Mouse (Mus musculus) central nervous system, embryonic 18 days (tissue): ENCODE results near the gene Ifna7. TPM values are rescaled to one million over a fixed set of nuclear protein-coding genes. Genes with fewer than 3 reads are reported as not detected.

ENCODE experiments used
- polyA plus RNA-seq: library from polyadenylated mRNA; depleted of rRNA; stranded (reverse); fragments of >200 nt; gene quantifications from 2 replicates; pipeline ENCODE4 v1.2.3, GENCODE M21; 2012; rRNA removed

Ifna7 gene
- polyA plus RNA-seq, result not detected in 2 replicates

DNA sequence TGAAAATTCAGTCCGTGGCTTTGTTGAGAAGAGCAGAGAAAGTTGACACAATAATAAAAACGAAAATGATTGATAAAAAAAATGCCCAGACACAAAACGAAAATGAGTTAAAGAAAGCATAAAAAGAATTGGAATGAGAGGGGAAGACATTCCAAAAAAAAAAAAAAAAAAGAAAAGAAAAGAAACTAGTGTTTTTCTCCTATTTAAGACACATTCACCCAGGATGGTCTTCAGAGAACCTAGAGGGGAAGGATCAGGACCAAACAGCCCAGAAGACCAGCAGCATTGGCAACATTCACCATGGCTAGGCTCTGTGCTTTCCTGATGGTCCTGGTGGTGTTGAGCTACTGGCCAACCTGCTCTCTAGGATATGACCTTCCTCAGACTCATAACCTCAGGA lies at the start of gene Ifna7:
Gene Ifna7, plus strand, starts transcription at position 301 of the 400 bp plus-strand sequence.

GRCm38 (mm10) chr4:88773534-88773933 lies 42.5 kb upstream of the Ifna7 start, which contains the start of gene Gm13290:
TSS of gene Gm13290 (plus strand) at chr4:88773834.

DNA sequence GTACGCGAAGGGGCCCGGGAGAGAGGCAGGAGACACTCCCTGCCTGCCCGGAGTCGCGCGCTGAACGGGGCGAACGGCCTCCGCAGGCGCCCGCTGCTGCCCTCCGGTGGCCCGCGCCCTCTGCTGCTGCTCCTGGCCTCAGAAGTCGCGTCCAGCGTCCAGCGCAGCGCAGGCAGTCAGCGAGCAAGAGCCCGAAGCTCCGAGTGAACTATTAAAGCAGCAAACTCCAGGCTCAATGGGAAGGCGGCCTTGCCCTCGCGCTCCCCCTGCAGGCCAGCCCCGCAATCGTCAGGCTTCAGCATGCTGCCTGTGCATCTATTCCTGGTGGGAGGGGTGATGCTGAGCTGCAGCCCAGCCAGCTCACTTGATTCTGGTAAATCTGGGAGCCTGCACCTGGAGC lies 39.4 kb upstream of the Ifna7 start, which contains the start of gene Gm13289:
Gene Gm13289, plus strand, starts transcription at position 301 of the 400 bp plus-strand sequence.

GRCm38 (mm10) chr4:88779550-88779949 lies 36.5 kb upstream of the Ifna7 start, which contains the start of gene Gm13272:
TSS of gene Gm13272 (plus strand) at chr4:88779850.

GRCm38 (mm10) chr4:88781831-88782230 lies 34.2 kb upstream of the Ifna7 start, which contains the start of gene Ifnz:
TSS of gene Ifnz (plus strand) at chr4:88782131.

GRCm38 (mm10) chr4:88785409-88785808 lies 30.6 kb upstream of the Ifna7 start, which contains the start of gene Gm13276:
TSS of gene Gm13276 (plus strand) at chr4:88785709.

GRCm38 (mm10) chr4:88788402-88788801 lies 27.6 kb upstream of the Ifna7 start, which contains the start of gene Gm13277:
TSS of gene Gm13277 (plus strand) at chr4:88788632.

DNA sequence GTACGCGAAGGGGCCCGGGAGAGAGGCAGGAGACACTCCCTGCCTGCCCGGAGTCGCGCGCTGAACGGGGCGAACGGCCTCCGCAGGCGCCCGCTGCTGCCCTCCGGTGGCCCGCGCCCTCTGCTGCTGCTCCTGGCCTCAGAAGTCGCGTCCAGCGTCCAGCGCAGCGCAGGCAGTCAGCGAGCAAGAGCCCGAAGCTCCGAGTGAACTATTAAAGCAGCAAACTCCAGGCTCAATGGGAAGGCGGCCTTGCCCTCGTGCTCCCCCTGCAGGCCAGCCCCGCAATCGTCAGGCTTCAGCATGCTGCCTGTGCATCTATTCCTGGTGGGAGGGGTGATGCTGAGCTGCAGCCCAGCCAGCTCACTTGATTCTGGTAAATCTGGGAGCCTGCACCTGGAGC lies 24.8 kb upstream of the Ifna7 start, which contains the start of gene Gm13278:
Gene Gm13278, plus strand, starts transcription at position 301 of the 400 bp plus-strand sequence.

DNA sequence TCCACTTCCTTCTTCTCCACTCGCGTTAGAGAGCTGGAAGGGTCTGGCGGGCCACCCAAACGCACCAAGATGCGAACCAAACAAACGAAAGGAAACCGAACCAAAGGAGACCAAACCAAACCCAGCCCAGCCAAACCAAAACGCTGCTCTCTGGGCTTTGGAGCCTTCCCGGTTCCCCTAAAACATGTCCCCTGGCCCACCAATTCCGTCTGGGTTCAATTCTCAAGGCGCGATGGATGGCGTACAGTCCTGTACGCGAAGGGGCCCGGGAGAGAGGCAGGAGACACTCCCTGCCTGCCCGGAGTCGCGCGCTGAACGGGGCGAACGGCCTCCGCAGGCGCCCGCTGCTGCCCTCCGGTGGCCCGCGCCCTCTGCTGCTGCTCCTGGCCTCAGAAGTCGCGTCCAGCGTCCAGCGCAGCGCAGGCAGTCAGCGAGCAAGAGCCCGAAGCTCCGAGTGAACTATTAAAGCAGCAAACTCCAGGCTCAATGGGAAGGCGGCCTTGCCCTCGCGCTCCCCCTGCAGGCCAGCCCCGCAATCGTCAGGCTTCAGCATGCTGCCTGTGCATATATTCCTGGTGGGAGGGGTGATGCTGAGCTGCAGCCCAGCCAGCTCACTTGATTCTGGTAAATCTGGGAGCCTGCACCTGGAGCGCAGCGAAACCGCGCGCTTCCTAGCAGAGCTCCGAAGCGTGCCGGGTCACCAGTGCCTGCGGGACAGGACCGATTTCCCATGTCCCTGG lies 21.9 kb upstream of the Ifna7 start, which contains the start of gene Gm13275:
Gene Gm13275, plus strand, starts transcription at position 552 of the 740 bp plus-strand sequence.

GRCm38 (mm10) chr4:88797097-88797496 lies 18.9 kb upstream of the Ifna7 start, which contains the start of gene Gm13279:
TSS of gene Gm13279 (plus strand) at chr4:88797397.

DNA sequence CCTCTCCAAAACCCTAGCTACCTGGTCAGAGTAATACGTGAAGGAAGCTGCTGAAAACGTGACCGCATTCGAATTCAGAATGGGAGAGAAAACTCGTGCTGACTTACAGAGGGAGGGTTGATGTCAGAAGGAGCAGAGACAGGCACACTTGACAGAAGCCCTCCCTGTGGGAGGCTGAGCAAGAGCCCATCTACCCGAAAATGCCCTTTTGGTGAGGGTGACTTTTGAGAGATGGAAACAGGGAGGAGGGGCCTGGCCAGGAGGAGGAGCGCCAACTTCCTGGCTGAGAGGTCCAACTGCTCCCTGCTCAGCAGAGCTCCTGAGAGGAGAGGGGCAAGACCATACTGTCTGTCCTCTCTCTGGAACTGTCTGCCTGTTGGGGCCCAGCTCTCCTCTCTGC lies 16.7 kb upstream of the Ifna7 start, which contains the start of gene Gm13285:
Gene Gm13285, plus strand, starts transcription at position 301 of the 400 bp plus-strand sequence.

GRCm38 (mm10) chr4:88802954-88803353 lies 13.1 kb upstream of the Ifna7 start, which contains the start of gene Gm13287:
TSS of gene Gm13287 (plus strand) at chr4:88803254.

DNA sequence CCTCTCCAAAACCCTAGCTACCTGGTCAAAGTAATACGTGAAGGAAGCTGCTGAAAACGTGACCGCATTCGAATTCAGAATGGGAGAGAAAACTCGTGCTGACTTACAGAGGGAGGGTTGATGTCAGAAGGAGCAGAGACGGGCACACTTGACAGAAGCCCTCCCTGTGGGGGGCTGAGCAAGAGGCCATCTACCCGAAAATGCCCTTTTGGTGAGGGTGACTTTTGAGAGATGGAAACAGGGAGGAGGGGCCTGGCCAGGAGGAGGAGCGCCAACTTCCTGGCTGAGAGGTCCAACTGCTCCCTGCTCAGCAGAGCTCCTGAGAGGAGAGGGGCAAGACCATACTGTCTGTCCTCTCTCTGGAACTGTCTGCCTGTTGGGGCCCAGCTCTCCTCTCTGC lies 10.8 kb upstream of the Ifna7 start, which contains the start of gene Gm13288:
Gene Gm13288, plus strand, starts transcription at position 301 of the 400 bp plus-strand sequence.

GRCm38 (mm10) chr4:88819659-88820058 lies 3.6 kb downstream of the Ifna7 start, which contains the start of gene Ifna11:
TSS of gene Ifna11 (plus strand) at chr4:88819959.

GRCm38 (mm10) chr4:88827116-88827515 lies 11.1 kb downstream of the Ifna7 start, which contains the start of gene Ifna6:
TSS of gene Ifna6 (plus strand) at chr4:88827416.

GRCm38 (mm10) chr4:88835225-88835624 lies 19.2 kb downstream of the Ifna7 start, which contains the start of gene Ifna5:
TSS of gene Ifna5 (plus strand) at chr4:88835525.

GRCm38 (mm10) chr4:88841438-88841911 lies 25.4 kb downstream of the Ifna7 start, which contains the start of gene Ifna4:
TSS of gene Ifna4 (plus strand) at chr4:88841861.

DNA sequence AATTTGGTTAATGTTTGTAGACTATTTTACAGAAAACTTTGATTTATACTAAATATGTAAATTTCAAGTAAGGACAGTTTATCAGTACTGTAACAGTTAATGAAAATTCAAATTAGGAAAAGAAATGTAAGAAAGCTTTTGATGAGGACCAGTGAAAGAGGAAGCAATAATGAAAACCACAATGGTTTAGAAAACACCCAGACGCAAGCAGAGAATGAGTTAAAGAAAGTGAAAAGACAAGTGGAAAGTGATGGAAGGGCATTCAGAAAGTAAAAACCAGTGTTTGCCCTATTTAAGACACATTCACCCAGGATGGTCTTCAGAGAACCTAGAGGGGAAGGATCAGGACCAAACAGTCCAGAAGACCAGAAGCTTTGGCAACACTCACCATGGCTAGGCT lies 33.7 kb downstream of the Ifna7 start, which contains the start of gene Ifna1:
Gene Ifna1, plus strand, starts transcription at position 390 of the 400 bp plus-strand sequence.

Other genes with a start within 250 kb of the Ifna7 start
- gene Ifna14, start 244.4 kb upstream of the Ifna7 start, polyA plus RNA-seq, result not detected in 2 replicates
- not detected in 2 replicates for gene Ifna9, start 223.8 kb upstream of the Ifna7 start, polyA plus RNA-seq
- gene Ifna12, start 212.9 kb upstream of the Ifna7 start, polyA plus RNA-seq, result not detected in 2 replicates
- gene C87499, start 181.8 kb upstream of the Ifna7 start, polyA plus RNA-seq, result not detected in 2 replicates
- not detected in 2 replicates for gene Ifna13, start 171.8 kb upstream of the Ifna7 start, polyA plus RNA-seq
- gene Ifna16, start 139.3 kb upstream of the Ifna7 start, polyA plus RNA-seq, result not detected in 2 replicates
- gene Ifna2, start 132.3 kb upstream of the Ifna7 start, polyA plus RNA-seq, result not detected in 2 replicates
- gene Ifnab, start 124.9 kb upstream of the Ifna7 start, polyA plus RNA-seq, result not detected in 2 replicates
- gene Gm26566, start 94.4 kb upstream of the Ifna7 start, polyA plus RNA-seq, result 1.9 and 2.1 TPM in 2 replicates
- gene Klhl9, start 93.8 kb upstream of the Ifna7 start, polyA plus RNA-seq, result 48.0 and 49.2 TPM in 2 replicates
- not detected in 2 replicates for gene Gm13271, start 61.4 kb upstream of the Ifna7 start, polyA plus RNA-seq
- 0.04 TPM in 1 of 2 replicates, not detected in the other for gene Gm13283, start 56.1 kb upstream of the Ifna7 start, polyA plus RNA-seq
- gene Gm13290, start 42.4 kb upstream of the Ifna7 start, polyA plus RNA-seq, result not detected in 2 replicates
- not detected in 2 replicates for gene Gm13289, start 39.3 kb upstream of the Ifna7 start, polyA plus RNA-seq
- gene Gm13272, start 36.4 kb upstream of the Ifna7 start, polyA plus RNA-seq, result not detected in 2 replicates
- gene Ifnz, start 34.1 kb upstream of the Ifna7 start, polyA plus RNA-seq, result not detected in 2 replicates
- gene Gm13276, start 30.5 kb upstream of the Ifna7 start, polyA plus RNA-seq, result not detected in 2 replicates
- not detected in 2 replicates for gene Gm13277, start 27.6 kb upstream of the Ifna7 start, polyA plus RNA-seq
- gene Gm13278, start 24.7 kb upstream of the Ifna7 start, polyA plus RNA-seq, result not detected in 2 replicates
- gene Gm13275, start 21.7 kb upstream of the Ifna7 start, polyA plus RNA-seq, result not detected in 2 replicates
- gene Gm13279, start 18.8 kb upstream of the Ifna7 start, polyA plus RNA-seq, result not detected in 2 replicates
- gene Gm13285, start 16.6 kb upstream of the Ifna7 start, polyA plus RNA-seq, result not detected in 2 replicates
- not detected in 2 replicates for gene Gm13287, start 13.0 kb upstream of the Ifna7 start, polyA plus RNA-seq
- not detected in 2 replicates for gene Gm13288, start 10.7 kb upstream of the Ifna7 start, polyA plus RNA-seq
- not detected in 2 replicates for gene Ifna11, start 3.7 kb downstream of the Ifna7 start, polyA plus RNA-seq
- gene Ifna6, start 11.2 kb downstream of the Ifna7 start, polyA plus RNA-seq, result not detected in 2 replicates
- not detected in 2 replicates for gene Ifna5, start 19.3 kb downstream of the Ifna7 start, polyA plus RNA-seq
- gene Ifna4, start 25.6 kb downstream of the Ifna7 start, polyA plus RNA-seq, result not detected in 2 replicates
- not detected in 2 replicates for gene Ifna1, start 33.9 kb downstream of the Ifna7 start, polyA plus RNA-seq
- not detected in 2 replicates for gene Ifne, start 64.0 kb downstream of the Ifna7 start, polyA plus RNA-seq